Mouse (Mus musculus) limb, embryonic 14.5 days (tissue): ENCODE measurements around the gene AI464131. TPM values are rescaled to one million over a fixed set of nuclear protein-coding genes. Genes with fewer than 3 reads are reported as not detected.

Experiments
- ATAC-seq: fragments of 200-750 bp; cut with Nextera tagmentation; 2 replicates; pipeline ENCODE4 v1.8.0; 2017; ENCODE audit warnings: low read depth, moderate number of reproducible peaks, moderate TSS enrichment; ENCODE audit not compliant: low FRiP score
- DNase-seq: peaks from one replicate; pipeline ENCODE4 v3.0.0-alpha.2; 2015; ENCODE audit warnings: low spot score
- H3K27ac ChIP-seq: fragments of 300-500 bp; sonication (generic); replicated peaks from 2 replicates; pipeline ENCODE4 v1.5.1; 2014; ENCODE audit warnings: low read depth, mild to moderate bottlenecking, low read length, moderate library complexity, mixed read lengths
- H3K27me3 ChIP-seq: fragments of 300-500 bp; sonication (generic); 2 replicates; pipeline ENCODE4 v1.6.1; 2014; ENCODE audit warnings: low read length, mixed read lengths; ENCODE audit not compliant: control insufficient read depth, insufficient read depth
- H3K36me3 ChIP-seq: fragments of 300-500 bp; sonication (generic); 2 replicates; pipeline ENCODE4 v1.6.1; 2014; ENCODE audit warnings: mild to moderate bottlenecking, low read length, moderate library complexity, mixed read lengths; ENCODE audit not compliant: control insufficient read depth, insufficient read depth
- H3K4me1 ChIP-seq: fragments of 300-500 bp; sonication (generic); 2 replicates; pipeline ENCODE4 v1.6.1; 2014; ENCODE audit warnings: antibody characterized with exemption, low read length, mixed read lengths; ENCODE audit not compliant: control insufficient read depth, insufficient read depth
- H3K4me2 ChIP-seq: fragments of 300-500 bp; sonication (generic); replicated peaks from 2 replicates; pipeline ENCODE4 v1.6.1; 2014; ENCODE audit warnings: low read depth, mild to moderate bottlenecking, low read length, moderate library complexity; ENCODE audit not compliant: severe bottlenecking
- H3K4me3 ChIP-seq: fragments of 300-500 bp; sonication (generic); replicated peaks from 2 replicates; pipeline ENCODE4 v1.5.1; 2014; ENCODE audit warnings: low read length
- H3K9ac ChIP-seq: fragments of 300-500 bp; sonication (generic); 2 replicates; pipeline ENCODE4 v1.6.1; 2014; ENCODE audit warnings: mild to moderate bottlenecking, low read depth, low read length, moderate library complexity; ENCODE audit not compliant: severe bottlenecking
- H3K9me3 ChIP-seq: fragments of 300-500 bp; sonication (generic); 2 replicates; pipeline ENCODE4 v1.6.1; 2016; ENCODE audit warnings: low read length; ENCODE audit not compliant: control insufficient read depth
- POLR2A ChIP-seq: fragments of 200-500 bp; IDR thresholded peaks from 2 replicates; pipeline ENCODE4 v1.8.0; 2012; ENCODE audit warnings: inconsistent platforms, mild to moderate bottlenecking, moderate library complexity, borderline replicate concordance; ENCODE audit not compliant: insufficient read depth, insufficient read length; ENCODE audit errors: extremely low read depth
- WGBS: fragments of 180-500 bp; shearing (Covaris S2); extraction: QIAGEN DNeasy Blood & Tissue Kit; methylation state at CpG from one replicate; pipeline ENCODE4 v1.1.7; 2014; 5-methylcytosine and 5-hydroxymethylcytosine counted together
- polyA plus RNA-seq, 2 experiments: library from polyadenylated mRNA; depleted of rRNA in 1 of 2; stranded (reverse) in 1 of 2; unstranded in 1 of 2; fragments of >200 nt; fragmentation: Nextera tagmentation in 1 of 2; extraction: Ambion mirVana in 1 of 2; gene quantifications; 2 replicates each; pipeline versions ENCODE4 v1.2.1 to v1.2.3; 2012 to 2014

The AI464131 gene
- polyA plus RNA-seq, 2 experiments, result 5.4 to 5.9 TPM

DNA sequence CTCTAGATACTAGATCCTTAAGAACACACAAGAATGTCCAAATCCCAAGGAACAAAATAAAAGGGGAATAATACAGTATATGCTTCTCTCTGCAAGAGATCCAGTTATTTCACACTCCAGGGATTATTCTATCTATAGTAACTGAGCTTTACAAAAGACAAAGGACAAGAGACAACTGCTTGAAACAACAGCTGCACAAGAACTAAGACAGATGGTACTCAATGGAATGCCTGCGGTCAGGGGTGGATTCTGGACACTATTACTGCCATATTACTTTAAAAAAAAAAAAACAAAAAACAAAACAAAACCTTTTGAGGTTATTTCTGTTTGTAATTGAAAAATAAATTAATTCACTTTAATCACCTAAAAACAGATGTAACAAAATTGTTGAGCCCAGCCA is 42.2 kb downstream of the AI464131 start:
- no peak for ATAC-seq
- Histone ChIP-seq H3K4me3 (no peak overlapping the region), H3K4me1 (peaks cover 8% of the 10 kb centered on the region; the same call in 1 of the 2 replicates), H3K27me3 (no peaks in the 10 kb centered on the region), H3K9me3 (no peaks in the 10 kb centered on the region), H3K9ac (no peak overlapping the region), H3K4me2 (no peak overlapping the region), H3K27ac (no peak overlapping the region), H3K36me3 (no peaks in the 10 kb centered on the region)
- no peak for DNase-seq
- WGBS, result 100% methylated on average over 1 of the region's 1 CpGs
- no peak for TF ChIP-seq POLR2A

DNA sequence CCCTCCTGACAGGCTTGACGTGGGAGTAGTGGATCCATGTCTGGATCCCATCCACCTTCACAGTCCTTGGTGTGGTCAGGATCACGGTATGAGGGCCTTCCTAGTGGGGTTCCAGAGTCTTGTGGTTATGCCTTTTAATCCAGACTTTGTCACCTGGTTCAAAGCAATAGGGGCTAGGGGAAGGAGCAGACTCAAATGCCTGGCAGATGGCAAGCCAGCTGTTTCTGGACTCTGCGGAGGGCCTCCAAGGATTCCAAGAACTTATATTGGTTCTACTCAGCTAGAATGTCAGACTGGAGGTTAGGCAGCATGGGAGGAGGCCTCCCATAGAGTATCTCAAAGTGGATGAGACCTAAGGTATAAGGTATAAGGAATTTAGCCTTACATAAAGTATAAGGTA is 55.3 kb downstream of the AI464131 start:
- Histone ChIP-seq H3K4me3 (no peak overlapping the region), H3K36me3 (no peaks in the 10 kb centered on the region; the same call in 1 of the 2 replicates), H3K27ac (no peak overlapping the region), H3K4me1 (no peaks in the 10 kb centered on the region), H3K9ac (no peak overlapping the region), H3K9me3 (no peaks in the 10 kb centered on the region), H3K4me2 (no peak overlapping the region), H3K27me3 (no peaks in the 10 kb centered on the region)
- 89% methylated on average over 2 of the region's 3 CpGs for WGBS
- no peak for DNase-seq
- no peak for ATAC-seq
- no peak for TF ChIP-seq POLR2A

Other genes starting within 250 kb of the AI464131 start
- 71.3 and 99.1 TPM in 2 replicates for gene Ubap2, start 227.9 kb downstream of the AI464131 start, polyA plus RNA-seq (2012; rRNA removed)
- 57.5 and 61.2 TPM in 2 replicates for gene Ubap2, start 227.9 kb downstream of the AI464131 start, polyA plus RNA-seq (2014; fragmentation: Nextera tagmentation; extraction: Ambion mirVana)
- gene Dcaf12, start 188.2 kb downstream of the AI464131 start, polyA plus RNA-seq (2012; rRNA removed), result 35.4 and 41.0 TPM in 2 replicates
- 42.4 and 43.4 TPM in 2 replicates for gene Dcaf12, start 188.2 kb downstream of the AI464131 start, polyA plus RNA-seq (2014; fragmentation: Nextera tagmentation; extraction: Ambion mirVana)
- gene Ubap1, start 154.1 kb downstream of the AI464131 start, polyA plus RNA-seq (2012; rRNA removed), result 34.9 and 48.3 TPM in 2 replicates
- gene Ubap1, start 154.1 kb downstream of the AI464131 start, polyA plus RNA-seq (2014; fragmentation: Nextera tagmentation; extraction: Ambion mirVana), result 48.9 and 51.4 TPM in 2 replicates
- 7.0 and 7.2 TPM in 2 replicates for gene Kif24, start 38.2 kb downstream of the AI464131 start, polyA plus RNA-seq (2012; rRNA removed)
- gene Kif24, start 38.2 kb downstream of the AI464131 start, polyA plus RNA-seq (2014; fragmentation: Nextera tagmentation; extraction: Ambion mirVana), result 4.3 and 4.6 TPM in 2 replicates
- 19.1 and 32.6 TPM in 2 replicates for gene Nudt2, start 37.9 kb downstream of the AI464131 start, polyA plus RNA-seq (2012; rRNA removed)
- gene Nudt2, start 37.9 kb downstream of the AI464131 start, polyA plus RNA-seq (2014; fragmentation: Nextera tagmentation; extraction: Ambion mirVana), result 47.7 and 52.8 TPM in 2 replicates
- 0.76 and 0.78 TPM in 2 replicates for gene 1110017D15Rik, start 14.3 kb upstream of the AI464131 start, polyA plus RNA-seq (2012; rRNA removed)
- gene 1110017D15Rik, start 14.3 kb upstream of the AI464131 start, polyA plus RNA-seq (2014; fragmentation: Nextera tagmentation; extraction: Ambion mirVana), result 0.44 and 0.50 TPM in 2 replicates
- gene Fam219a, start 66.5 kb upstream of the AI464131 start, polyA plus RNA-seq (2012; rRNA removed), result 13.7 and 19.5 TPM in 2 replicates
- 2.4 and 2.6 TPM in 2 replicates for gene Fam219a, start 66.5 kb upstream of the AI464131 start, polyA plus RNA-seq (2014; fragmentation: Nextera tagmentation; extraction: Ambion mirVana)
- gene Dnaic1, start 66.7 kb upstream of the AI464131 start, polyA plus RNA-seq (2012; rRNA removed), result 0.78 and 0.99 TPM in 2 replicates
- 0.67 TPM in 1 of 2 replicates, not detected in the other for gene Dnaic1, start 66.7 kb upstream of the AI464131 start, polyA plus RNA-seq (2014; fragmentation: Nextera tagmentation; extraction: Ambion mirVana)
- 15.6 and 22.3 TPM in 2 replicates for gene Enho, start 137.2 kb upstream of the AI464131 start, polyA plus RNA-seq (2012; rRNA removed)
- 12.5 and 13.1 TPM in 2 replicates for gene Enho, start 137.2 kb upstream of the AI464131 start, polyA plus RNA-seq (2014; fragmentation: Nextera tagmentation; extraction: Ambion mirVana)
- 34.2 and 43.6 TPM in 2 replicates for gene Cntfr, start 194.0 kb upstream of the AI464131 start, polyA plus RNA-seq (2012; rRNA removed)
- 5.3 and 5.4 TPM in 2 replicates for gene Cntfr, start 194.0 kb upstream of the AI464131 start, polyA plus RNA-seq (2014; fragmentation: Nextera tagmentation; extraction: Ambion mirVana)
- 247 and 316 TPM in 2 replicates for gene Il11ra1, start 196.9 kb upstream of the AI464131 start, polyA plus RNA-seq (2012; rRNA removed)
- gene Il11ra1, start 196.9 kb upstream of the AI464131 start, polyA plus RNA-seq (2014; fragmentation: Nextera tagmentation; extraction: Ambion mirVana), result 384 and 431 TPM in 2 replicates
- 59.3 and 67.5 TPM in 2 replicates for gene Rpp25l, start 210.5 kb upstream of the AI464131 start, polyA plus RNA-seq (2012; rRNA removed)
- 69.8 and 76.2 TPM in 2 replicates for gene Rpp25l, start 210.5 kb upstream of the AI464131 start, polyA plus RNA-seq (2014; fragmentation: Nextera tagmentation; extraction: Ambion mirVana)
- gene Dctn3, start 220.1 kb upstream of the AI464131 start, polyA plus RNA-seq (2012; rRNA removed), result 64.2 and 70.1 TPM in 2 replicates
- gene Dctn3, start 220.1 kb upstream of the AI464131 start, polyA plus RNA-seq (2014; fragmentation: Nextera tagmentation; extraction: Ambion mirVana), result 99.1 and 101 TPM in 2 replicates
- gene Arid3c, start 228.1 kb upstream of the AI464131 start, polyA plus RNA-seq (2012; rRNA removed), result 0.09 and 0.20 TPM in 2 replicates
- 0.29 TPM in 1 of 2 replicates, not detected in the other for gene Arid3c, start 228.1 kb upstream of the AI464131 start, polyA plus RNA-seq (2014; fragmentation: Nextera tagmentation; extraction: Ambion mirVana)